Mouse (Mus musculus): ENCODE data around the gene Rgs6.

Gene Rgs6

DNA sequence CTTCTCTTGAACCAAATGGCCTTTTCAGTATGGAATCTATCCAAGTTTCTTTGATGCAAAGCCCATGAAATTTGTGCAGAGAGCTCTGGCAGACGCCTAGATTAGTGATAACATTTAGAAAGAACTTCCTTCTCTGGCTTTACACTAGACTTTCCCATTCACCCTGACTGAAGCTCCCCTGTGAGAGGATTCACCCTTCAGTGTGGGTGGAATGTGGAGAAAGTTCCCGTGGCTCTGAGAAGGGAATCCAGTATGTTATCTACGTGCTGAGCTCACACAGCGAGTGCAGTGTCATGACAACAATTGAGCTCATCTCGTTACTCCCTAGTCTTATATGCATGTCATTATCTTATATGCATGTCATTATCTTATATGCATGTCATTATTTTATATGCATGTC lies 61.9 kb downstream of the Rgs6 start:
- no peak for DNase-seq

DNA sequence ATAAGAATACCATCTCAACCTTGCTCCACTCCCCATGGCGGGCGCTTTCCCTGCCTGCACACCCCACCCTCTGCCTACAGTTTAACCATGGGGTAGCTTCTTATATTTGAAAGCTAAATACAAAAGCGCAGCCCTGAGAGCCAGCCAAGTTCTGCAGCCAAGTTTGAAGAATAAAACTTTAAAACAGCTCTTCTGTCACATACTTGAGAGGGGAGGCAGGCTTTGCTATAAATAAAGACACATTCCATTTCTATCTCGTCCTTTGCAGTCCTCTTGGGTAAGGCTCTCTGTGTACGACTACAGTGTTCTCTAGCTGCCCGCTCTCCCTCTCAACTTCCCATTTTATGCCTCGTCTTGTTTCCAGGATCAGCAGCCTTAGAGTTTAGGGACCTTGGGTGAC lies 76.5 kb downstream of the Rgs6 start:
- no peak for DNase-seq

- no peak for DNase-seq
These were observed 79.3 kb downstream of the Rgs6 start for GRCm38 (mm10) chr12:82667441-82667840.

GRCm38 (mm10) chr12:82670201-82670737 lies 82.2 kb downstream of the Rgs6 start:
- no peak for DNase-seq

- no peak for DNase-seq
These were observed 83.5 kb downstream of the Rgs6 start for GRCm38 (mm10) chr12:82671591-82671990.

- DNase-seq: no peak
These were observed 87.0 kb downstream of the Rgs6 start for GRCm38 (mm10) chr12:82675137-82675536.

- DNase-seq: no peak
These were observed 98.9 kb downstream of the Rgs6 start for GRCm38 (mm10) chr12:82687015-82687414.

DNA sequence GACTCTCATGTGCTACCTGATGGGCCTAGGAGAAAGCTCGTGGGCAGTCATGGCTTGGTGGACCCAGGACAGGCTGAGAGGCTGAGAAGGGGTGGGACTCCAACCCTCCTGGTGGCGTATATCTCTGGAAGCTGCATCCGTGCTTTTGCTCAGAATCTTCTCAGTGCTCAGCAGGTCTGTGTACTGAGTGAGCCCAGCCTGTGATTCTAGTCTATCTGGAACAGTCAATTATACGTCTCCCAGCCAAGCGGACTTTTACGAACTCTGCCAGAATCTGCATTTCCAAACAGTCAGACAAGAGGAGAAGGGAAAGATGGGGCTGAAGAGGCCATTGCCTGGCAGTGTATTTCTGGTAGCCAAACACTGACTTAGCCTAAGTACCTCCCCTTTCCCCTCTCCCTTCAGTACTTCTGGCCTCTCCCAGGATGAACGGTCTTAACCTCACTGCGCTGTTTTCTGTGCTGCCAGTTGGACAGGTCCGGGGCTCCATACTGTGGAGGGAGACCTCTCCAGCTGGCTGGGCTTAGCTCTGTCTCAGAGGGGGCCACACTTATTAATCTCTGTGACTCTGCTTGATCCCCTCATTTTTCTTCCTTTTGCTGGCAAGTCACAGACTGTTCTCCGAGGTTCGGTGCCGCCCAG lies 110.9 kb downstream of the Rgs6 start:
- no peak for DNase-seq

- no peak for DNase-seq
These were observed 111.4 kb downstream of the Rgs6 start for GRCm38 (mm10) chr12:82699528-82699905.

DNA sequence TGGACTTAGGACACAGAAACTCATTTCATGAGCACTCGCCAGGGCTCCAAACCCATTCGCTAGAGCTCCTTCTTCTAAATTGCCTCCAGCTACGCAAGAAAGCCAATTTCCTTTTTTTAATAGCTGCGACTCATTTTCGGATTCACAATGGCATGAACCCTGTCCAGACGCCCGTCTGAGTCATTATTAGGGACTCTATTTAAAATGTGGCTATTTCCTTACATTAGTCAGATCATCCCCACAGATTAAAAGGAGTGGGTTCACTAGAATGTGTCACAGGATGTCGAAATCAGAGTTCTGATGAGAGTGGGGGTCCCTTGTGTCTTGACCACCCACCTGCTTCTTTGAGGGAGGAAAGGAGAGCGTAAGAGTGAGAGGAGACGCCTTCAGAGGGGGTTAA lies 112.1 kb downstream of the Rgs6 start:
- DNase-seq: no peak

DNA sequence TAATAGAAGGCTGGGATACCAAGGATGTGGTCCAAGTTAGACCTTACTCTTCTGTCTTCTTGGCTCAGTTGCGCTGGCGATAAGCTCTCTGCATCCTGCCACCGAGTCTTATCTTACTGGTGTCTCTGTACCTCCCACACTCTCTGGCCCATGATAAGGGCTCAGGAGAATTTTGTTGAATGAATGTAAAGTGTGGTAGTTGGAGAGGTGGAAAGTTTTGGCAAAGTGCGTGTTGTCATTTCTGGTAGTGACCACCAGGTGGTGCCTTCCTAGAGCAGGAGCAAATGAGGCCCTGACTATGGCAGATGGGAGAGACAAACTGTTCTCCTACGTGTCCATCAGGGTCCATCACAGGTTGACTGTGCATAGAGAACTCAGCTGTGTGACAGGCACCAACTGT lies 112.7 kb downstream of the Rgs6 start:
- DNase-seq: peak; percentile 49

DNA sequence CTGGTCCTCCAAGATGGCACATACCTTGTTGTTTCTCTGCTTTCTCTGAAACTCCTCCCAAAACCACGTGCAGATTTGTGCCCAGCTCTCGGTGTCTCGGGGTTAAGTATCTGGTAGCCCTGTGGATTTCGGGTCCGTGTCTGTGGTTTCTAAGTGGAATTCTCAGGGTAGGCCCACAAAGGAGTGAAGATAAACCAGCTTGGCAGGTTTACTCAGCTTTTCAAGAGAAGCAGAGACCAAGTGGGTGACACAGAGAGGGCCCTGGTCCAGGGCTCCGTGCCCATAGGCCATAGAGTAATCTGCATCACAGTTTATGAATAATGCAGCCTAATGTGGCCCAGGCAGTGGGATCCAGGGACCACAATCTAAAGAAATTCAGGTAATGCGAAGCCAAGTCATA lies 113.3 kb downstream of the Rgs6 start:
- DNase-seq: no peak

DNA sequence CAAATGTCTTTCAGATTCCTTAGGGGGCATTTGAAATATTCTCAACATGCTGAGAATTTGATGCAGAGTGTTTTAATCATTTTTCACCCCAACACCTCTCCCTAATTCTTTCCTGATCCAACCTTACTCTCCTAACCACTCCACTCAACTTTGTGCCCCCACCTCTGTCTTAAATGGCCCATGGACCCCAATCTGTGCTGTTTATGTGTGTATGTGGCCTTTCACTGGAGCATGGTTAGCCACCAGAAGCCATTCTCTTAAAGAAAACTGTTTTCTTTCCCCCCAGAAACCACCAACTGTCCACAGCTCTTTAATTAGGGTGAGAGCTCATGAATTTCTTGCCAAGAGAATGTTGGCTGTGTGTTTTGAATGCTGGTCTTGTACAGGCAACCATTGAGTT lies 122.3 kb downstream of the Rgs6 start:
- DNase-seq: no peak

GRCm38 (mm10) chr12:82714284-82714683 lies 126.2 kb downstream of the Rgs6 start:
- DNase-seq: no peak

DNA sequence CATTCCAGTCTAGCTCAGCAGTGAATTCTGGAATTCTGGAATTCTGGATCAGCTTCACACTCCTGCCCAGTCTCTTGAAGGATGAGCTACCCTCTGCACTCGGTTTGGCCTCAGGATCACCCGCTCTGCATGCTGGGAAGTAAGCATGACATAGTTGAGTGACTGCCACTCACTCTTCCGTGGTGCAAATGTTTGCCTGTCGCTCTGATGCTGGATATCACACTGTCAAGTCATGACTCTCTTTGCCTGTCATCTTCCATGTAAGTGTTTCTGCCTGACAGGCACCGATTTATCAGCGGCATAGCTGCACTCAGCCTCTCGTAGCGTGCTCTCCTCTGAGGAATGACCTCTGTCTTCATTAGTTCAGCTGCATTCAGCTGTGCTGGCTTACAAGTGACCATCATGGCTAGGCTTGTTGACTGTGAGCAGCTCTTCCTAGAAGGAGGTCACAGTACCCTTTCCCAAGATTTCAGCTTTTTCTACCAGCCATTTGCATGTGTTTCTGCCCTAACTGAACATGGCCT lies 135.0 kb downstream of the Rgs6 start:
- DNase-seq: peak; percentile 29

DNA sequence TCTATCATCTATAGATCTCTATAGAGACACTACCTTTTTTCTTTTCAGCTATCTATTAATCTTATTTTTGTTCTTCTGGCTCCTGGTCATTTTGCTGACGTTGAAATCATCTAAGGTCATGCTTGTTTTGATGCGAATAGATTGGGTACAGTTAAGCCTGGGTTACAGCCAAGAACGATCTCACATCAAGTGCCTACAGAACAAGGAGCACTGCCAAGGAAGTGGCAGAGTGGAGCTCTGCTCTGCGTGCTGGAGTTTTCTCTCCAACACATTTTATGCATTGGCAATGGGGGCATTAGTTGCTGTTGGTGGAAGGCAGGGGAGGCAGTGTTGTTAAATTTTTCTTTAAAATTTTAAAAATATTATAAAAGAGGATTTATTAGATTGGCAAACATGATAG lies 138.2 kb downstream of the Rgs6 start:
- DNase-seq: no peak

DNA sequence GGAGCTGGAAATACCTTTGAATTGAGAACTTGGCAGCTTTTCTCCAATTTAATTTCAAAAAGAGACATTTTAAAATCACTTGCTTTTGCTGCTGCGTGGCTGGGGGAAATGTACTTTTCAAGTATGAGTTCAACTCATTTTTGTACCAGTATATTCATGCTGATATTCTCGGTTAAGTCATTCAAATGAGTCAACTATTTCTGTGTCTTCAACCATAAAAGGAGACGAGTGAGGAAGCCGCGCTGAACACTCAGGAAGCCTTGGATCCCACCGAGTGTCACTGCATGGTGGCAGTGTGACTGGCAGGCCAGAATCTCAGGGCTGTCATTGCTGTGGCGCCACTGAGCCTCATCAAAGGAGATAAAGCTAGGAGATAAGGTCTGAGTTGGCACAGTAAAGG lies 143.5 kb downstream of the Rgs6 start:
- DNase-seq: no peak

DNA sequence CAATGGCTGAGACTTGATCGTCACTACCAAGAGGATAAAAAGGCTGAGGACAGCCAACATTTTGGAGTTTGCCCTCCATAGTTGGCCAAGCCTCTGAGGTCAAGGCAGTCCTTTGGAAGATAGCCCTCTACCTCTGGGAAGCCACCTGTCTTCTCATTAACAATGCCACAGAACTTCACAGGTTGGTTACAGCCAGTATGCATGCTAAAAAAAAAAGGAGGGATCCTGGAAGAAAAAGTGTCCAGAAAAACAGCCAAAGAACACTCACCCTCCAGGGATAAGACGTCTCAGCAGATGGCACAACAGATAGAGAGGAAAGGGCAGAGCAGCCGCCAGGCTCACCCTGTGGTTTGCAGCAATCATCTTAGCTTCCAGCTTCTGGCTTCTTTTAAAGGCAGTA lies 154.9 kb downstream of the Rgs6 start:
- DNase-seq: no peak

GRCm38 (mm10) chr12:82744026-82744425 lies 155.9 kb downstream of the Rgs6 start:
- DNase-seq: no peak

- no peak for DNase-seq
These were observed 156.7 kb downstream of the Rgs6 start for GRCm38 (mm10) chr12:82744826-82745225.

DNA sequence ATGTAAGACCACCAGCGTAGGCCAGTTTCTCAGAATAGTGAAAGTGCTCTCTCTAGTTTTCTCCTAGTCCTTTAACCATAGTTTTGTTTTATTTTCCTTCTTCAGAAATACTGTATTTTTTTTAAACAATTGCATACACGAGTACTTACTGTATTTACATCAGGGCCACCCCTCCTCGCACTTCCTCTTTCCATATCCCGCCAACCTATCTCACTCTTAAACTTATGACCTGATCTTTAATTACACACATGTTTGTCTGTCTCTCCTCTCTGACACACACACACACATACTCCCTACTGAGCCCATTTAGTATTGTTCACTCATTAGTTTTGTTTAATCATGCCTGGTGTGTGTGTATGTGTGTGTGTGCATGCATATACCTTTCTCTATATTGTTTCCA lies 159.0 kb downstream of the Rgs6 start:
- DNase-seq: no peak

- DNase-seq: no peak
These were observed 163.8 kb downstream of the Rgs6 start for GRCm38 (mm10) chr12:82751846-82752245.

GRCm38 (mm10) chr12:82754501-82754900 lies 166.4 kb downstream of the Rgs6 start:
- no peak for DNase-seq

GRCm38 (mm10) chr12:82756756-82757155 lies 168.7 kb downstream of the Rgs6 start:
- DNase-seq: no peak

- DNase-seq: no peak
These were observed 169.3 kb downstream of the Rgs6 start for GRCm38 (mm10) chr12:82757367-82757766.
